19 mouse cellular contexts compared by ENCODE assay signal in the genomic region with DNA sequence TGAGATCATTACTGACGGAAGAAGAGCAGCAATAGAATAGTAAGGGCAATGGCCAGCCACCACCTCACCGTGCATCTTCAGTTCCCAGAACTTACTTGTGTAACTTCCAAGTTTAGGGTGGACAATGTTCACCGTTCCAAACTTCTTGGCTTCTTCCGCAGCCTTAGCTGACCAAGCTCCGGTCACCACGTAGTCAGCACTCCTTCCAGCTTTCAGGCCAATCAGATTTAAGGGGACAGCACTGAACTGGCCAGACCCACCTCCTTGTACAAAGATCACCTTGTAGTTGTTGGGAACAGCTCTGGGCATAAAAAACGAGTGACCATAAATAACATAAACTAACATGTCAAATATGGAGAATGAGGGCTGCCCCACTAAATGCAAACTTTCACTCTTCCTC.
"Had no signal": no experiment of that assay in that cellular context is flagged by ENCODE, and none has a peak within 500 bp of the region (broad histone marks: within the 10 kb centered on the region; RNA-seq: fewer than 3 reads in every experiment).

No protein-coding gene starts in this region.

- H3K27ac ChIP-seq: midbrain, embryonic 10.5 days; midbrain, embryonic 12.5 days; neural tube, embryonic 13.5 days; neural tube, embryonic 15.5 days had no signal

- H3K9me3 ChIP-seq: midbrain, embryonic 10.5 days; midbrain, embryonic 12.5 days; neural tube, embryonic 13.5 days; neural tube, embryonic 15.5 days had no signal

- H3K9ac ChIP-seq: lung, embryonic 14.5 days; midbrain, embryonic 12.5 days; neural tube, embryonic 13.5 days; neural tube, embryonic 15.5 days had no signal

- H3K27me3 ChIP-seq: midbrain, embryonic 12.5 days; neural tube, embryonic 13.5 days; neural tube, embryonic 15.5 days had no signal

- H3K4me2 ChIP-seq: lung, embryonic 14.5 days; midbrain, embryonic 12.5 days; neural tube, embryonic 13.5 days; neural tube, embryonic 15.5 days had no signal

- DNase-seq: lung, adult 18-20 months; lung, embryonic 14.5 days; lung, postnatal 10 days; lung, postnatal 4 days; midbrain, embryonic 14.5 days; retina, postnatal 1 day; right cerebral cortex, adult 18-20 months; right cerebral cortex, postnatal 25 days; right cerebral cortex, postnatal 4 days; spleen, adult 18-20 months; thymus, adult 18-20 months; thymus, postnatal 14 days; thymus, postnatal 36 days had no signal

- H3K4me3 ChIP-seq: midbrain, embryonic 10.5 days; midbrain, embryonic 12.5 days; myocyte; neural tube, embryonic 13.5 days; neural tube, embryonic 15.5 days had no signal

- ATAC-seq: midbrain, embryonic 16.5 days had no signal
